Mouse (Mus musculus) stomach, embryonic 14.5 days (tissue): ENCODE data around the gene Inf2. TPM values are rescaled to one million over a fixed set of nuclear protein-coding genes. Genes with fewer than 3 reads are reported as not detected.

Experiments used
- ATAC-seq: fragments of 200-750 bp; cut with Nextera tagmentation; 2 replicates; pipeline ENCODE4 v1.8.0; 2017; ENCODE audit warnings: low read depth, moderate TSS enrichment; ENCODE audit not compliant: insufficient number of reproducible peaks, insufficient read depth, low FRiP score
- H3K27ac ChIP-seq: fragments of 300-500 bp; sonication (generic); 2 replicates; pipeline ENCODE4 v1.5.1; 2014; ENCODE audit warnings: mild to moderate bottlenecking, low read length, moderate library complexity, mixed read lengths
- H3K27me3 ChIP-seq: fragments of 300-500 bp; sonication (generic); 2 replicates; pipeline ENCODE4 v1.6.1; 2014; ENCODE audit warnings: low read length, control low read depth, mixed read lengths; ENCODE audit not compliant: control insufficient read depth, insufficient read depth
- H3K36me3 ChIP-seq: fragments of 300-500 bp; sonication (generic); 2 replicates; pipeline ENCODE4 v1.6.1; 2014; ENCODE audit warnings: mild to moderate bottlenecking, control low read depth, low read length, moderate library complexity, mixed read lengths; ENCODE audit not compliant: control insufficient read depth, insufficient read depth
- H3K4me1 ChIP-seq: fragments of 300-500 bp; sonication (generic); 2 replicates; pipeline ENCODE4 v1.6.1; 2014; ENCODE audit warnings: low read length, control low read depth, mixed read lengths; ENCODE audit not compliant: control insufficient read depth, insufficient read depth
- H3K4me2 ChIP-seq: fragments of 300-500 bp; sonication (generic); replicated peaks from 2 replicates; pipeline ENCODE4 v1.6.1; 2014; ENCODE audit warnings: low read depth, low read length, control low read depth
- H3K4me3 ChIP-seq: fragments of 300-500 bp; sonication (generic); 2 replicates; pipeline ENCODE4 v1.5.1; 2014; ENCODE audit warnings: low read depth, low read length, control low read depth
- H3K9ac ChIP-seq: fragments of 300-500 bp; sonication (generic); replicated peaks from 2 replicates; pipeline ENCODE4 v1.6.1; 2014; ENCODE audit warnings: low read depth, mild to moderate bottlenecking, control low read depth, low read length, moderate library complexity, mixed read lengths
- H3K9me3 ChIP-seq: fragments of 300-500 bp; sonication (generic); 2 replicates; pipeline ENCODE4 v1.6.1; 2016; ENCODE audit warnings: low read depth, low read length, control low read depth; ENCODE audit not compliant: control insufficient read depth
- WGBS: fragments of 180-500 bp; shearing (Covaris S2); extraction: QIAGEN DNeasy Blood & Tissue Kit; methylation state at CpG from one replicate; pipeline ENCODE4 v1.1.7; 2014; 5-methylcytosine and 5-hydroxymethylcytosine counted together
- polyA plus RNA-seq: library from polyadenylated mRNA; unstranded; fragments of >200 nt; fragmentation: Nextera tagmentation; extraction: Ambion mirVana; gene quantifications from 2 replicates; pipeline ENCODE4 v1.2.1, GENCODE M21; 2014

The Inf2 gene
- polyA plus RNA-seq, 1 experiment from 2014 or later: 5.0 TPM

DNA sequence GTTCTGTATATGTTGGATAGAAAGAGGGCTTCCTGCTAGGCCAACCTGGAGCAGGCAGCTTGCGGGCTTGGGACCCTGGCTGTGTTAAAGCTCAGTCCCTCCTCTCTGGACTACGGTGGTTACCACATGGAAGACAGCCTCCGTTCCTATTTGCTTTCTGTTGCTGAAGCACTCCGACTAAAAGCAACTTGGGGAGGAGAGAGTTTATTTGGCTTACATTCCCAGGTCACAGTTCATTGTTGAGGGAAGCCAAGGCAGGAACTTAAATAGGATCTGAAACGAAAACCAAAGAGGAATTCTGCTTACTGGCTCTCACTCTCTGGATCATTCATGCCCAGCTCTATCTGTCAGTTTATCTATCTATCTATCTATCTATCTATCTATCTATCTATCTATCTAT is 42.2 kb downstream of the Inf2 start:
- Histone ChIP-seq H3K27ac (no peak overlapping the region), H3K4me1 (peaks cover 29% of the 10 kb centered on the region), H3K9ac (no peak overlapping the region), H3K4me2 (no peak overlapping the region), H3K9me3 (no peaks in the 10 kb centered on the region), H3K27me3 (no peaks in the 10 kb centered on the region), H3K4me3 (no peak overlapping the region), H3K36me3 (no peaks in the 10 kb centered on the region)
- no peak for ATAC-seq
- 59% methylated on average over 5 of the region's 5 CpGs for WGBS

DNA sequence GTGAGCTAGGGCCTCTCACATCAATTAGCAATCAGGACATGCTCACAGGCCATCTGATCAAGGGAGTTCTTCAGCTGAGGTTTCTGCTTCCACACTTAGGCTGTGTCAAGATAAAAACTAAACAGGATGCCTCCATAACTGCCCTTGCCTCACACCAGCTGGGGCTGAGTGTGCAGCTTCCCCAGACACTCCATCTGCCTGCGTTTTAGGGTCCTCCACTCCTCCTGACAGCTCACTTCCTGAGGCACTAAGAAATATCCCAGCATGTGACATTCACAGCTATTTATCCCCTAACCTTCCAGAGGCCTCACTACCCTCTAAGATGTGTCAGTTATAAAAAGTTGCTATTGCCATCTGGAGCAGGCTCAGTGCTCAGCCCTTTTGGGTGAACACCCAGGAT is 42.9 kb downstream of the Inf2 start:
- no peak overlapping the region for H3K4me2 ChIP-seq
- peak overlapping the region; percentile 52; the same call in 1 of the 2 replicates for H3K27ac ChIP-seq
- no peak overlapping the region for H3K4me3 ChIP-seq
- ATAC-seq: no peak; the same call in 1 of the 2 replicates
- H3K9ac ChIP-seq: no peak overlapping the region
- no peaks in the 10 kb centered on the region for H3K36me3 ChIP-seq
- no peaks in the 10 kb centered on the region for H3K27me3 ChIP-seq
- WGBS: 20% methylated on average over 1 of the region's 1 CpGs
- H3K9me3 ChIP-seq: no peaks in the 10 kb centered on the region
- H3K4me1 ChIP-seq: peaks cover 29% of the 10 kb centered on the region

DNA sequence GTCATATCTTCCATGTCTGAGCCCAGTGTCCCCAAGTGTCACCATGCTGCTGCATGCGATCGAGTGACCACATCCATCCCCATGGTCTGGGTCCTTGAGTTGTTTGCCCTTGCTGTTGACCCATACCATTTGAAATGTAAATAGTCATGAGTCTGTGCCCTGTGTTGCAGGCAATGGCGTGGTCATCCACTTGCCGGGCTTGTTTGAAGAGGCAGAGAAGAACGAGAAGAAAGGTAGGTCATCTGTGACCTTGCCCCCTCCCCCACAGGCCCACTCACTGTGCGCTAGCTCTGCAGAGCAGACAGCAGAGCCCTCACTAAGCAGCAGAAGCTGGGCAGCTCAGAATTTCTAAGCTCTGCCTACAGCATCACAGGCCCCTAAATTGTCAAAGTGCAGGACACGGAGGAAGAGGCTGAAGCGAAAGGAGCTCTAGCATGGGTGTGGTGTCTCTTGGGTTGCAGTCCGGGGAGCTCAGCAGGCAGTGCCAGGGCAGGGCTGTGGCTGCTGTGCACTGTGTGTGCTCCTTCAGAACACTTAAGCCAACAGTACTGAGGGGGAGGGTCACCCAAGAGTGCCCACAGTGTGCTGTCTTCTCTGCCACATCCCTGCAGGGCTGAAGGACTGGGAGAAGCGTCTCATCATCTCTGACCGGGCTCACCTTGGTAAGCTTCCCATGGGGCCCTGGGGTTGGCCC is 43.6 kb downstream of the Inf2 start:
- no peak overlapping the region for H3K4me3 ChIP-seq
- no peaks in the 10 kb centered on the region for H3K9me3 ChIP-seq
- H3K9ac ChIP-seq: no peak overlapping the region
- ATAC-seq: no peak
- WGBS: 52% methylated on average over 11 of the region's 11 CpGs
- peak overlapping the region; percentile 52; the same call in 1 of the 2 replicates for H3K27ac ChIP-seq
- no peaks in the 10 kb centered on the region for H3K27me3 ChIP-seq
- H3K4me1 ChIP-seq: peaks cover 29% of the 10 kb centered on the region
- H3K4me2 ChIP-seq: no peak overlapping the region
- no peaks in the 10 kb centered on the region for H3K36me3 ChIP-seq

DNA sequence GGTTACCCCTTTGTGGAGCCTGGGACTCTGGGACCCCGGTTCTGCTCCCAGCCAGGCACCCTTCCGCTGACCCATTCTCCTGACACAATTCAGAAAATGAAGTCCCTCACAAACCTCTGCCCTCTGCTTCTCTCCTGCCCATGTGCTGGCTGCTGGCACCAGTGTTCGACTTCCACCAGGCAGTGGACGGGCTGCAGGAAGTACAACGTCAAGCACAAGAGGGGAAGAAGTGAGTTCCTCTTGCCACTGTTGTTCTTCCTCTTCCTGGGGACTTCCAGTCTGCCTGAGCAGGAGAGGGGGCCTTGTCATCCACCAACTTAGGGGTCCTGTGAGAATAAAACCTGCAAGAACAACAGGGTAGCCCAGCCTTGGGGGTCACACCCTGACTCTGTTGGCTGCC is 44.3 kb downstream of the Inf2 start:
- Histone ChIP-seq H3K9ac (no peak overlapping the region), H3K27me3 (no peaks in the 10 kb centered on the region), H3K9me3 (no peaks in the 10 kb centered on the region), H3K4me1 (peaks cover 29% of the 10 kb centered on the region), H3K4me3 (no peak overlapping the region), H3K27ac (no peak overlapping the region), H3K36me3 (no peaks in the 10 kb centered on the region), H3K4me2 (no peak overlapping the region)
- ATAC-seq: no peak
- WGBS: 71% methylated on average over 5 of the region's 5 CpGs

DNA sequence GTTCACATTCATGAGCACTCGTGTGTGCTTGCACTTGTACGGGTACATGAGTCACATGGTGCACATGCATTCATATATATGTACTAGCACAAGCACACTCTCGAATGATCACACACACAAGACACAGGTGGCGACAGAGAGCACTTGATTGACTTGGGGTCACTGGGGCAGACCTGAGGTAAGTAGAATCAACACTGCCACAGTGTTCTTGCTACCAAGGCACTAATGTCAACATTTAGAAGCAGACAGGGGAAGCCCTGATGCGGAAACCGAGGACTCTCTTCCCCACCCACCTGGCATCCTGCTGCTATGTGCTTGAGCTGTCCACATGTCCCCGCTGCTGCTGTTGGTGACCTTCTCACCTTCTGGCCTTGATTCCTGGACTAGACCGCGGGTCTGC is 45.1 kb downstream of the Inf2 start:
- no peak; the same call in 1 of the 2 replicates for ATAC-seq
- no peaks in the 10 kb centered on the region for H3K27me3 ChIP-seq
- no peak overlapping the region for H3K9ac ChIP-seq
- no peak overlapping the region for H3K4me3 ChIP-seq
- WGBS: 49% methylated on average over 9 of the region's 9 CpGs
- H3K4me2 ChIP-seq: no peak overlapping the region
- H3K4me1 ChIP-seq: peaks cover 24% of the 10 kb centered on the region
- no peak overlapping the region for H3K27ac ChIP-seq
- no peaks in the 10 kb centered on the region for H3K36me3 ChIP-seq
- no peaks in the 10 kb centered on the region for H3K9me3 ChIP-seq

DNA sequence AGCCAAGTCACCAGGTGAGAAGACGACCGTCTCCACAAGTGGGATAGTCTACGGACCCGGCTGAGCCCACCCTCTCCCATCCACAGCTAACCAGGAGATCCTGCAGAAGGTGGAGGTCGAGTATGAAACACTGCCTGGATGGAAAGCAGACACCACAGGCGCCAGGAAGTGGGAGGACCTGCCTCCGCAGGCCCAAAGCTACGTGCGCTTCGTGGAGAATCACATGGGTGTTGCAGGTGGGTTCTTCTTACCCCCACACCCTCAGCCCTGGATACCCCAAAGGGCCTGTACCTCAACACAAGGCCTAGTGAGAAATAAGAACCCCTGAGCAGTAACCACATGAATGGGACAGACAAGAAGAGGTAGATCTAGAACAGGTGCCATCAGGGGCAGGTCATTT is 50.9 kb downstream of the Inf2 start:
- Histone ChIP-seq H3K27ac (no peak overlapping the region), H3K9ac (no peak overlapping the region), H3K4me2 (no peak overlapping the region), H3K27me3 (no peaks in the 10 kb centered on the region), H3K4me3 (no peak overlapping the region), H3K9me3 (no peaks in the 10 kb centered on the region), H3K36me3 (no peaks in the 10 kb centered on the region), H3K4me1 (no peaks in the 10 kb centered on the region)
- 82% methylated on average over 10 of the region's 10 CpGs for WGBS
- no peak for ATAC-seq

DNA sequence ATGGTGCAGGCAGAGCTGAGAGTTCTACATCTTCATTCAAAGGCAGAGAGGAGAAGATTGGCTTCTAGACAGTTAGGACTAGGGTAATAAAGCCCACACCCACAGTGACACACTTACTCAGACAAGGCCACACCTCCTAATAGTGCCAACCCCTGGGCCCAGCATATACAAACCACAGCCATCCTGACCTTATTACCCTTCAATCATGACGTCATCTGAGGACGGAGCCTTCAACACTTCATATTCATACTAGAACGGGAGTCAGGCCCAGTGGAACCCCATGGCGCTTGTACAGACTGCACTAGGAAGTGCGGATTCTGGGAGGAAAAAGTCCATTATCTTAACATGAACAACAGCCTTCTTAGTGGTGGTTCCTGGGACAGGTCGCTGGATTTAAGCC is 54.5 kb downstream of the Inf2 start:
- no peaks in the 10 kb centered on the region for H3K9me3 ChIP-seq
- no peak overlapping the region for H3K27ac ChIP-seq
- no peaks in the 10 kb centered on the region for H3K27me3 ChIP-seq
- no peak overlapping the region for H3K4me3 ChIP-seq
- no peak overlapping the region for H3K4me2 ChIP-seq
- WGBS: 90% methylated on average over 6 of the region's 6 CpGs
- H3K36me3 ChIP-seq: peaks cover 5% of the 10 kb centered on the region
- H3K9ac ChIP-seq: no peak overlapping the region
- peaks cover 11% of the 10 kb centered on the region for H3K4me1 ChIP-seq
- no peak for ATAC-seq

DNA sequence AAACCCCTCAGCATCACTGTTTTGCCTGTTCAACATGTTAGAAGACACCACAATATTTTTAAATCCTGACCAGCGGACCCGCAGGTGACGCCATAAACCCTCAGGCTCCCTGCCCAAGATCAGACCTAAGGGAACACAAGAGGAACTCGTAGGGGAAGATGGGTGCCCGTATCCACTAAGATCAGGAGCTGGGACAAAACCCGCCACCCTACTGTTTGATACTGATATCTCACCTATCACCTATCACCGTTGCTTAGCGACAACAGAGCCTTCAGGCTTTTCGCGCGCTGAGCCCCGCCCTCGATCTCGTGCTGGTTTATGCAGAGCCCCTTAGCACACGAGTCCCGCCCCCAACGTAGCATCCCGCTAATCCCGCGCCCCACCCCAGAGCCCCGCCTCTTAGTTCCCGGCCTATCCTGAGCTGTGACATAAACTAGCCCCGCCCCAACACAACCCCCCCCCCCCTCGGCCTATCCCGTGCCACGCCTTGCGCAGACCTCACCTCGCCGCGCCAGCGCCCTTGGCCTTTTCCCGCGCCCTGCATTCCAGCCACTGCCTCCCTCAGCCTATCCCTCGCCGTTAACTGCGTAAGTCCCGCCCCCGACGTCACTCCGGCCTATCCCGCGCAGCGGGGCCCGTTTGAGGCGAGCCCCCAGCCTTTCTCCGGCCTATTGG is 55.7 kb downstream of the Inf2 start, which contains the start of gene Siva1:
TSS of gene Siva1 (plus strand) at position 500 of the 675 bp plus-strand sequence.
- WGBS: 2% methylated on average over 46 of the region's 46 CpGs
- Histone ChIP-seq H3K4me3 (peak within 1 kb of the TSS; percentile 85), H3K9me3 (no peaks in the 10 kb centered on the region), H3K27me3 (no peaks in the 10 kb centered on the region), H3K36me3 (peaks cover 13% of the 10 kb centered on the region), H3K4me1 (peaks cover 11% of the 10 kb centered on the region), H3K4me2 (peak within 1 kb of the TSS; percentile 88), H3K27ac (peak within 1 kb of the TSS; percentile 85), H3K9ac (peak within 1 kb of the TSS; percentile 74)
- peak; percentile 97 for ATAC-seq
